Mouse (Mus musculus): ENCODE measurements at regions not wholly inside any gene's neighbourhood (a gene's known extent, or its start where the extent isn't known, plus 50 kb on each side); places are given as distances from the start of the nearest gene placed in this dataset.

- no peak for TF ChIP-seq CTCF (IDR thresholded peaks at IDR 0.05)
- no peak for TF ChIP-seq EP300 (IDR thresholded peaks at IDR 0.05; ENCODE audit: insufficient read depth, low read depth, low read length)
- no peak for TF ChIP-seq POLR2A (IDR thresholded peaks at IDR 0.05; ENCODE audit: insufficient read depth, low read depth, low read length)
Observed at GRCm38 (mm10) chr12:33580809-33581208, 151.4 kb downstream of the Twistnb start.

Measured in heart, adult 2 months (tissue).